Comparison of ENCODE assay signal across 7 mouse cellular contexts in genomic region chr12:105683933-105684901, GRCm38 (mm10). TPM values are rescaled to one million over a fixed set of nuclear protein-coding genes. Genes with fewer than 3 reads are reported as not detected.
DNase-seq lines count a peak whose midpoint lies in the region; ATAC-seq and TF ChIP-seq lines count a peak whose summit lies in the region.

TSS of gene Gskip (plus strand) at chr12:105684829.

- H3K27me3 ChIP-seq in hindbrain, embryonic 14.5 days (ENCODE audit: control insufficient read depth, insufficient read depth, low read length): no peaks in the 10 kb centered on the region

- peaks cover 31% of the 10 kb centered on the region for H3K4me1 ChIP-seq in hindbrain, embryonic 14.5 days (replicated peaks; ENCODE audit: control insufficient read depth, insufficient read depth, low read length)

- ATAC-seq in activated CD4-positive, CD25-positive, alpha-beta regulatory T cell, adult 4 months: peak; percentile 43
- ATAC-seq in hindbrain, embryonic 14.5 days (ENCODE audit: low FRiP score): peak; percentile 47

- H3K4me2 ChIP-seq in hindbrain, embryonic 14.5 days (replicated peaks): peak within 1 kb of the TSS; percentile 84

- H3K79me2 ChIP-seq in macrophage (ENCODE audit: inconsistent target): peaks cover 92% of the 10 kb centered on the region

- peaks cover 7% of the 10 kb centered on the region for H3K36me3 ChIP-seq in hindbrain, embryonic 14.5 days (replicated peaks; ENCODE audit: control insufficient read depth, insufficient read depth)
- H3K36me3 ChIP-seq in macrophage (ENCODE audit: inconsistent target): no peaks in the 10 kb centered on the region

- intact Hi-C loops in left cerebral cortex, adult 2 months (cut with DNase I): loop anchor here (2.0 kb wide), 1 partner anchor 101 kb away; the partner anchor contains the start of gene Papola

- H3K9ac ChIP-seq in hindbrain, embryonic 14.5 days: peak within 1 kb of the TSS; percentile 82

- no peaks in the 10 kb centered on the region for H3K9me3 ChIP-seq in hindbrain, embryonic 14.5 days (ENCODE audit: control insufficient read depth, low read length)

- DNase-seq in cerebellum, postnatal 10 days: peak; percentile 60 to 64
- peak; percentile 20 to 35 for DNase-seq in frontal cortex, postnatal 10 days (ENCODE audit: low spot score in 2 of 2)
- DNase-seq in hindbrain, embryonic 14.5 days (ENCODE audit: low spot score): peak; percentile 57
- DNase-seq in left cerebral cortex, adult 2 months (ENCODE audit: extremely low spot score in 1 of 2, low spot score in 2 of 2): peak; percentile 23 to 28
- DNase-seq in right cerebral cortex, postnatal 25 days: peak; percentile 40

- H3K27ac ChIP-seq in hindbrain, embryonic 14.5 days: peak within 1 kb of the TSS; percentile 95
- H3K27ac ChIP-seq in left cerebral cortex, adult 2 months: peak within 1 kb of the TSS; percentile 96
- H3K27ac ChIP-seq in macrophage: peak within 1 kb of the TSS; percentile 62

- 2% methylated on average over 40 of the region's 41 CpGs for WGBS in hindbrain, embryonic 14.5 days
- under 1% methylated on average over 39 of the region's 41 CpGs for WGBS in macrophage (ENCODE audit: missing documents)

- H3K4me3 ChIP-seq in hindbrain, embryonic 14.5 days (replicated peaks; ENCODE audit: low read length): peak within 1 kb of the TSS; percentile 86
- peak within 1 kb of the TSS; percentile 86 for H3K4me3 ChIP-seq in left cerebral cortex, adult 2 months
- peak within 1 kb of the TSS; percentile 91 for H3K4me3 ChIP-seq in macrophage (ENCODE audit: inconsistent target)

- no peak; the same call in 1 of the 2 replicates for TF ChIP-seq CTCF in left cerebral cortex, adult 2 months (IDR thresholded peaks at IDR 0.05)

RNA-seq across cellular contexts. Expression of gene Gskip, which starts in this region (rescaled TPM):
- 10 to 100 TPM; 51.6 to 52.4 TPM for polyA plus RNA-seq in activated CD4-positive, CD25-positive, alpha-beta regulatory T cell, adult 4 months (2017; shearing (Covaris generic))
- 28.3 and 30.1 TPM in 2 replicates for polyA plus RNA-seq in hindbrain, embryonic 14.5 days (2014; fragmentation: Nextera tagmentation; extraction: Ambion mirVana)
- total RNA-seq in left cerebral cortex, adult 2 months (2021): 10 to 100 TPM; 26.0 to 26.2 TPM
- 10 to 100 TPM in 22 of 26 experiments, 1 to 10 TPM in 4; 4.9 to 39.6 (median 21.3) TPM for total RNA-seq in macrophage (2018; cell fraction: chromatin; rRNA removed)
- 10 to 100 TPM; 11.5 to 20.1 (median 15.6) TPM for total RNA-seq in macrophage (2018; cell fraction: cytosol; rRNA removed)
- total RNA-seq in macrophage (2018; cell fraction: nucleus; rRNA removed): 10 to 100 TPM in 17 of 26 experiments, 1 to 10 TPM in 9; 5.1 to 37.8 (median 16.9) TPM
- polyA plus RNA-seq in macrophage (2018): 14.1 to 17.9 TPM (median 17.7 TPM) in 3 replicates

Comparison
In these comparisons a context has a peak if more than half of its experiments do, and no peak if none do; other contexts are left out.
1. Peak in every context shown above with its lines: DNase-seq, ATAC-seq, H3K4me3 ChIP-seq and H3K27ac ChIP-seq.